Mouse (Mus musculus) mature B cell (primary cell): ENCODE measurements around the gene Scgn.

Experiments
- in situ Hi-C: fragments of 300-500 bp; cut with MboI; formaldehyde crosslinking; loops from 2 replicates; pipeline ENCODE4 v1.14.3; 2019

Gene Scgn

DNA sequence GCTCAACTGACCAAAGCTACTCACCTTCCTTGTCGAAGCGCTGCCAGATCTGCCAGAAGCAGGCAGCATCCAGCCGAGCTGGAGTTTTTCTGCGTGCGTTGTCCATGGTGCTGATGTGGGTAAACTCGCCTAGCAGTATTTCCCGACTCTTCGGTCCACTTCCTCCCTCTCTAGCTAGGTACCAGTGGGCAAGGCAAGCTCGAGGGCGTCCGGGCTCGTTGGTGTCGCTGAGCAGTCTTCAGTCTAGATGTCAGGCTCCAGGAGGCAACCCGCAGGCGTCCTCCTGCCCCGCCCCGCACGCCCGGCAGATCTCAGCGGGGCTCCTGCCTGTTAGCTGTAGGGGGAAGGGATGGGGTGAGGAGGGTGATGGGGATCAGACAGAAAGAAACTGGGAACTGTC is at the start of gene Scgn:
Gene Scgn (minus strand): TSS at position 287 of the 400 bp plus-strand sequence.
- in situ Hi-C loops = no loop called here

DNA sequence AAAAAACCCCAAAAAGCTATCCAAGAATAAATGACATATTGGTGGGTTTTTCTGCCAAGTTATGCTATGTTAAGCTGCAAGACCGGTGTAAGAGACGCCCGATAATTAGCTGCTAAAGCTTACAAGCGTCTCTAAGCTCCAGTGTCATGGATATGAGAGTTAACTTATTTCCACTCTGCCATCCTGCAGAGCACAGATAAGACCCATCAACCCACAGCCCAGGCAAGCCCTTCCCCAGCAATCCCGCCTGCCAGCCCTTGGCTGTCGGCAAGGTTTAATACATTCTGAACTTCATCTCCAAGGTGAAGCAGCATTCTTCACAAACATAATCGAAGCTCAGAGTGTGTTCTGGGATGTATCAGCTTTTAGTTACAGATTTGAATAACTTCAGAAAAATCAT is 49.2 kb upstream of the Scgn start:
- in situ Hi-C loops = no loop called here

DNA sequence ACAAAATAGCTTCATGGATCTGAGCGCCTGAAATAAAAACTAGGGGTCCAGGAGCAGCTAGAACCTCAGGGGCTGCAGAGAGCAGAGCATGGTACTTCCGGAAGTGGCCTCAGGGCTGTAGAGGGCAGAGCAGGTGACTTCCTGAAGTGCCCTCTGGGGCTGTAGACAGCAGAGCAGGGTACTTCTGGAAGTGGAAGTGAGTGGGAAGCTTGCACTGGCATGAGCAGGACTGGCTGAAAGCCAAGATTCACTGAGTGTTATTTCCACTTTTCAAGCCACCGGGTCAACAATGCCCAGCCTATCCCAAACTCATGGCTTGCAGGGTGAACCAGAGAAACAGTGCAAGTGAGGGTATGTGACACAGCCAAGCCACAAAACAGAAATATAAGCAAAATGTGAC is 46.5 kb upstream of the Scgn start:
- in situ Hi-C loops = no loop called here

DNA sequence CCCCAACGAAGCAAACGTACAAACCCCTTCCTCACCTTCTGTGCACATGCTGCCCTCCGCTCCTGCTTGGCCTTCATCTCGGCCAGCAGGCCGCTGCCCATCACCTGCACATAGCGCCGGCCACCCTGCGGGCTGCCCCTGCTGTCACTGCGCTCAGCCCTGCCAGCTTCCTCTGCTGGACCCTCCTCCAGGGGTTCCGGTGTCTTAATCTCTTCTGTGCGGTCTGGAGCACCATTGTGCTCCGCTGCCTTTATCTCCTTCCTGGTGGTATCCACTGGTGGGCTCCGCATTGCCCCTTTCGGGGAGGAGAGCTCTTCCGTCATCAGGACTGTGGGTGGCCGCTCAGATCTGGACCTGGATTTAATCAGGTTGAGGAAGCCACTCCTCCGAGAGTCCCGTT is 45.1 kb upstream of the Scgn start:
- in situ Hi-C loops = no loop called here

DNA sequence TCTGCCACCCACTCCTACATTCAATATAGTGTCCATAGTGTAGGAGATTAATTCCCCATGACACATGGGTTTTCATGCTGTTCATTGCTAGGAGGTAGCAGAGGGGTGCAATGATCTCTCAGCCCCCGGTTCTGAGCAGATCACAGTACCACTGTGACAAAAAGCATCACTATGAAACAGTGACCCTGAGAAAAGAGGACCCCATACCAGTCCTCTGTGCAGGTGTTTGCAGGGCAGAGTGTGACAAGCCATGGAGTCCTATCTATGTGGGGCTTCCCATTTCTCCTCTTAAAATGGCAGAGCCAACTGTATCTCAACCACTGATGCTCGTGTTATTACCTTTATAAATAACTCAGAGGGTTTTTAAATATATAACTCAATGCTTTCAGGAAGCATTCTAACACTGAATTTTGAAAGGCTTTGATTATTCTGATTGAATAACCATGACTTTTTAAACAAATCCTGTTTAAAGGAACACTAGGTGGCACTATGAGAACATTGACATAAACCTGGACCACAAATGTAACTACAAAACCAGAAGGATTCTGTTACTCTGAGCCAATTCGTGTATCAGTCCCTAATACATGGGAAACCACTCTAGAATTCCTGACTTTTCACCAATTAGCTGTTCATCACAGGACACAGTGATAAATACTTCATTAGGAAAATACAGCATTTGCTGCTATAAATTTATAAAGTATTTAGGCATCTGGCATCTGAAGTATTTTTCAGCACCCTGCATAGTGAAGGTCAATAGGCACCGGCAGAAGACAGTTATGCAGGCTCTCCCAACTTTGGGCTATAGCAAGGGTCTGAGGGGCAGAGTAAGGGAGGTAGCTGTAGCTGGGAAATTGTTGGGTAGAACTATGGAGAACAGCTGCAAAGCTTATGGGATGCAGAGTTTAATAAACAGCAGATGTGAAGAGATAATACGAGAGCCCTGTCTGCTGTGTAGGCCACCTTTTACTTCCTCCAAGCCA is 36.5 kb upstream of the Scgn start:
- in situ Hi-C loops = no loop called here

DNA sequence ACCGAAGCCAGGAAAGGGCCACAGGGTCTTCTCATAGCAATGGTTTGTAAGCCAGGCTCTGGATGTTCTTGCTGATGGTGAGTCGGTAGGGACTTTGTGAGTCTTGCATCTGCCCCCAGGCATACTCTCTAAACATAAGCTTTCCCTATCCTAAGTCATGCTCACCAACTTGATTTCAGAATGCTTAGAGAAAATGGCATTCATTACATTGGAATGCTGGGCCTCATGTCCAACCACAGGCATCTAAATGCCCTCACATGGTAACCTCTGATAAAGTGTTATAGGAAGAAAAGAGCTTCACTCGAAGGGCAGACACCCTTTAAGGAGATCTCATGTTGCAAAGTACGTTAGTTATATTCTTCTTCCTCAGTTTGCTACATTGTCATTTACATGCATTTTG is 27.5 kb upstream of the Scgn start:
- in situ Hi-C loops = no loop called here

DNA sequence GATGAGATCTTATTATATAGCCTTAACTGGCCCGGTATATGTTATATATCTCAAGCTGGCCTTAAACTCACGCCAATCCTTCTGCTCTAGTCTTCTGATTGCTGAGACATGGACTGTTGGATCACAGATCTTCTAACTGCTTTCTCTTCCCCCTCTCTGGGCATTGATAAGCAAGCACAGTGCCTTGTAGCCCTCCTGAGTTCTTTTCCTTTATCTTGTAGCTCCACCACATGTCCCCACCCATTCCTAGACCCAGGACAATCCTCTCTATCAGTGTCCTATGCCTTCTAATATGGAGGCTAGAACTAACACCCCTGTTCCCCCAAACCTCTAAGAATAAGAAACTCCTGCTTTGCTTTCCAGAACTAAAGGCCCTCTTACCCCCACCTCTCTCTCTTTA is 14.5 kb upstream of the Scgn start:
- in situ Hi-C loops = no loop called here

DNA sequence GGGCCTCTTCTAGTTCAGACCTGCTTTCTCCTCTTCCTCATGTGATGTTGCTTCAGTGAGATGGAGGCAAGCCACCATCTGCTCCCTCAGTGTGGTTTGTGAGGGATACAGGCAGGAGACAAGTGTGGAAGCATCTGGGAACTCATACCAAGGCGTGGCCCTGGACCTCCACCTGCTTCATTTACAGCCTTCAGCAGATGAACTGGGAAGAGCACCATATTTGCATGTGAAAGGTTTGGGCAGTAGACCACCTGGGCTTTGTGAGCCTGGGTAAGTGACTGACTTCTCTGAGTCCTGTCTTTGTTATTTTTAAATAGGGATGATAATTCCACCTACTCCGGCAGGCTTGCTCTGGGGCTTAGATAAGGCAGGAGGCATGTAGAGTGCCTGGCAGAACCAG is 10.8 kb upstream of the Scgn start:
- in situ Hi-C loops = no loop called here

DNA sequence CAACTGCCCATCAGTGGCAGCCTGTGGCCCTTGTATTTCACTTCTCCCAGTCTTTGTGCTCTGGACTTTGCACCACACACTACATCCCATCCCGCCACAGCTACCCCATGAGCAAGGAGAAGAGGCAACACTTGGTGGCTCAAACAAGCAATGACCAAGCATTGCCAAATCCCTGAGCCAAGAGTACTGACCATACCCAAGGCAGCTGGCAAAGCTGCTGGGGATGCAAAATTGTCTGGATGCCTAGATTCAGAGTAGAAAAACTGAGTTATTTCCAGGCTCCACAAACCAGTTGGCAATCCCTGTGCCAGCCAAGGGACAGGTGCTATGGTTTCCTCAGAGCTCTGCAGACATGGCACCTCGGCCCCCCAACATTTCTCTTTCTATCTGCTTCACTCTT is 10.1 kb upstream of the Scgn start:
- in situ Hi-C loops = no loop called here

DNA sequence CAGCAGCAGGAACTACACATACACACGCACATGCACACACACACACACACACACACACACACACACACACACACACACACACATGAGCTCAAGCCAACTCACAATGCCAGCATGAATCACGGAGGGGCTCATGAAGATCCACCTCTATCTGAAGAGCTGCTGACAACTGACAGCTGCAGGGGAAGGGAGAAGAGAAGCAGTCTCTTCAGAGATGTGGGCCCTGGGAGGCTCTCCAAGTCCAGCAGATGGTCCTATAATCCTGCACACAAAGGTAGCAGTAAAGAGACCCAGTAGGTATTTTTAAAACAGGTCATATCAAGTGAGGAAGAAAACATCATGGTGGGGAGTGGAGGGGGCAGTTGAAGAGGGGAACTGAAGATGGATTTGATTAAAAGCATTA is 7.8 kb upstream of the Scgn start:
- in situ Hi-C loops = no loop called here

DNA sequence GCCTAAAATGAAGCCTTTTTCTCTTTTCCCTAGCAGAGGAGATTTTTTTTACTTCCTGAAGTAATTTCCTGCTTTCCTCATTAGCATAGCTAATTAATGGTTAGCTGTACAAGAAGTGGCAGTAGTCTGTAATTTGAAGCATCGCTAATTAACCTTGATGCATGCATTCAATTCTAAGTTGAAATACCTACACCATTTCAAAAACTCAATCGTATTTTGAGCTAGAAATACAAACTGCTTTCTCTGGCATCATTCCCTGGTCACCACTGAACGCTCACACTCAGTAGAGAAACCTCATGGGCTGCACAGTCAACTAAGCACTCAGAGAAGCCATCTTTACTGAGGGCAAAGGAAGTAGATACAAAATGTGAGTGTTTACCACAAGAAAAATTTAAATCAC is 3.7 kb upstream of the Scgn start:
- in situ Hi-C loops = no loop called here

DNA sequence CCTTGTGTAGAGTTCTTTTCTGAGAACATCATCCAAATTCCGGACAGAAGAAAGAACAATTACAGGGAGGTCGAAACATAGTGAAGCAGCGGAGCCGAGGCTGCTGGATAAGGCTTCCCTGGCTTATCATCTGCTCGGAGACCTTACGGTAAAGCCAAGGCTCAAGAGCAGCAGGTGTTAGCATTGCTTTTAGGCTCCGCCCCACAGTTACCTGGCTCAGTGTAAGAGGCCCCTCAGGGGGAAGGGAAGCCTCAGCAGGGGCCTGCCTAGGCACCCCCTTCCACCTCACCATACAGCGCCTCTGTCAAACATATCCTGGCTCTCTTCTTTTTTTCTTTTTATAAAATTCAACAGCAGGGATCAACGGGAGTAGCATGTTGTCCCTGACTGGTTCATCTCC is 3.0 kb upstream of the Scgn start:
- in situ Hi-C loops = no loop called here

DNA sequence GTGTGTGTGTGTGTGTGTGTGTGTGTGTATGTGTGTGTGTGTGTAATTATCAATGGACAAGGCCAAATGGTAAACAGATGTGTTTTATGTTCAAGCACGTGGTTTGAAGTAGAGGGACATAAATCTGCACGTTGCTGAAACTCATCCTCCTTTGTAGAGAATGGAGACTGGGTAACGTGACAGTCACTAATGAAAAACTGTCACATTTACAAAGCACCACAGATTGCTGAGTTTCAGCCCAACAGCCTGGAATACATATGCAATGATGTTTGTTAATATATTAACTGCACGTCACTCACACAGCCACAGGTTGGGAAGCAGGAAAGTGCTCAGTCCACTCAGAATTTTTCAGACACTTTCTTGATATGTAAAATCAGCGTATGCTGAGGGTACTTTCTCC is 563 bp downstream of the Scgn start:
- in situ Hi-C loops = no loop called here

DNA sequence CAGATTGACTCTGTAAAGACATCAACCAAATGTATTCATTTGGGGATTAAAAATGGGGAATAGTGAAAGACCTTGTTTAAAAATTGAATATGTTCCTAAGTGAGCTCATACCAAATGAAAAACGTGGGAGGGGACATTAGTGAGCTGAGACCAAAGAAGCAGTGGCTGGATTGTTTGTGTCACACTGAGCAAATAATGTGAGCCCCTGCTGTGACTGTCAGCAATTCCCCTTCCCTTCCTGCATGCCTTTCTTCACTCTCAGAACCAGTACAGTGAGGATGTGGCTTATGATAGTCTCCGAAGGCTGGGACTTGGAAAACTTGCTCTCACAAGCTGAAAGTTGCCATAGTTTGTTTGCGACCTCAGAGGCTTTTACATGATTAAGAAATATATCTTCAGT is 5.9 kb downstream of the Scgn start:
- in situ Hi-C loops = no loop called here

DNA sequence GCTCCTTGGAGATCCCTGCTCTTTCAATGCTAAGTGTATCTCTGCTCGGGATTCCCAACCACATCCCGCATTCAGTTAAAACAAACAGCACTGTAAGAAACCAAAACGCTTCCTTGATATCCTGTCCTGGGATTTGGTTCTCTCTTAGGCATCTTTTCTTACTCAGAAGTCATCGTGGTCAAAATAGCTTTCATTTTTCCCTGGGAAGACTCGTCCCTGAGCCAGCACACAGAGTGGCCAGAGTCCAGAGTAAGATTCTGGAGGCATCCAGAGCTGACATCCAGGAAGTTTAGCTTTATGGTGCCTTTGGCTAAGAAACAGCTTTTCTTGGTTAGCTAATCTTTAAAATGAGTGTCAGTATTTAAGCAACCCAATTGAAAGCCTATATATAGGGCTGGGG is 18.7 kb downstream of the Scgn start:
- in situ Hi-C loops = no loop called here

DNA sequence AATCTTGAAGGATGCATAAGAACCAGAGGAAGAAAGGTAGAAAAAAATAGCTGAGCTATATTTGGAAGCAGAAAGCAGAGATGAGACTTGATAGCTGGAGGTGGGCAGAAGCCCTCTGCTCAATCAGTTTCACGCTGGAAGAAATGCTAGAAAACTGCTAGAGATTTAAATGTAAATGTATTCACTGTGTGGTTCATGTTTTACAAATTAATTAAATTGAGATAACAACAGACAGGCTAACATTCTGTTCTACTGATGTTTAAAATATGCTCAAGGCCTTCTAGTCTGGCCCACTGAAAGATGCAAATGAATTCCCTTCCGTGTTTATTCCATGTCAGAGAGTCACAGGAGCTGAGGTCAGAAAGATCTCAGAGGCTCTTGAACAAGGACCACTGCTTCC is 19.1 kb downstream of the Scgn start:
- in situ Hi-C loops = no loop called here

DNA sequence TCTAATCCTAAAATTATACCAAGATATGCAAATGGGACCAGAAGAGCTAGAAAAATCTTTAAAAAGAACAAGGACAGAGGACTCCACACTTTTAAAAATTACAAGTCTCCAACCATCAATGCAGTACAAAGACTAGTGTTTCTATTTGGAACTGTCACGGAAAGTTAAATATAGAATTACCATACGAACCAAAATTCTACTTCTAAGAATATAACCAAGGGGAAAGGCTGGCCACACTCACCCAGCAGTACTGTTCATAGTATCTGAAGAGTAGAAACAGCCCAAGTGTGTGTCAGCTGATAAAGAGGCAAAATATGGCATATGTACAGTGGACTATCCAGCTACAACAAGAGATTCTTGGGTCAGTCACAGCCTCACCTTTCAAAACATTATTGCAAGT is 26.1 kb downstream of the Scgn start:
- in situ Hi-C loops = no loop called here

DNA sequence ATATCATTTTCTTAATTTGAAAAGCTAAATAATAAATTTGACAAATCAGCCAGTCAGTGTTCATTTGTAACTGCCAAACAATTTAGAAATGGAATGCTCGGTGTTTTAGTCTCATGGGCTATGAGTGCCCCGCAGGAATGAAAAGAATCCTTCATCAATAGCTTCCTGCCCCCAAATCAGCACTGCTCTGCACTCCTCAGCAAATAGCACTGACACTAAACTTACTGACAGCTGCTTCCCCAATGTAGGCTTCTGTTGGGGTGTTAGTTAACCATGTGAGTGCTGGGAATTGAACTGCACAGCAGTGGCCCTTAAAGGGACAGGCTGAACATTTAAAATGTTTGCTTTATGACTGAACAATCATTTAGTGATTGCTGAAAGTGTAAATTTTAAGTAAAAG is 31.2 kb downstream of the Scgn start:
- in situ Hi-C loops = loop anchor here (10.0 kb wide), 1 partner anchor 125 kb away; the partner anchor contains the start of gene Slc17a3

DNA sequence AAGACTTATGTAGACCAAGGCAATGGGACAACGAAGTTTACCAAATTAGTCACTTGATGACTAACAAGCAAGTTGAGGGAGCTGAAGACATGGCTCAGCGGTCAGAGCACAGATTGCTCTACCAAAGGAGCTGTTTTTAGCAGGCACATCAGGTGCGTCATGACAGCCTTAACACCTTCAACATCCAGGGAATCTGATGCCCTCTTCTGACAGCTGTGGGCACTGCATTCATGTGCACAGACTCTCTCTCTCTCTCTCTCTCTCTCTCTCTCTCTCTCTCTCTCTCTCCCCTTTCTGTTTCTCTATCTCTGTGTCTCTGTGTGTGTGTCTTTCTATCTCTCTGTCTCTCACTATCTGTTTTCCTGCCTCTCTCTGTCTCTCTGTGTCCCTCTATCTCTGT is 40.1 kb downstream of the Scgn start:
- in situ Hi-C loops = loop anchor here (10.0 kb wide), 1 partner anchor 116 kb away; the partner anchor contains the start of gene Slc17a3

DNA sequence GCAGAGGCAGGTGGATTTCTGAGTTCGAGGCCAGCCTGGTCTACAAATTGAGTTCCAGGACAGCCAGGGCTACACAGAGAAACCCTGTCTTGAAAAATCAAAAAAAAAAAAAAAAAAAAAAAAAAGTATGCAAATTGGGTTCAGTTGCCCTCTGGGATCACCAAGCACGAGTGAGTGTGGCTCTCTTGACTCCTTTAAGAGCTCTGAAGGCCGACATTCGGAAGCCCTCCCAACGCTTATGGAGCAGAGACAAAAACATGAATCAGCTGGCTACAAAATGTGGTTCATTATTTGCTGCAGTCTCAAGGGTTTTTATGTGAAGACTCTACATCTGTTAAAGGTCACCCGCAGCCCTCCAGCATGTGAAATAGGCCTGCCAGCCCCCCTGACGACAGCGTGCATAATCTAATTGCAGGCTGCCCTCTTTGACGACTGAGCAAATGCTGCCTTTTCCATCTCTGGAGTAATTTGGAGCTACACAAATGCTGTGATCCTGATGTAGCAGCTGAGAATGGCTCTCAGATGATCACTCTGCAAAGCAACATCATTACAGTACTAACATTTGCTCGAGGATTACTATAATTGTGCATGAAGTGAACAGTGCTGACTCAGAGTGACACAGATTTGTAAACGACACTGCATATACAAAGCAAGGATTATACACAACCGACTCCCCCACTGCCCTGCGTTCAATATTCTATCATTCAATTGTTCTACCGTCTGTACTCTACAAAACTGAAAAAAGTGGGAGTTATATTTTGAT is 41.3 kb downstream of the Scgn start:
- in situ Hi-C loops = loop anchor here (10.0 kb wide), 1 partner anchor 115 kb away; the partner anchor contains the start of gene Slc17a3

DNA sequence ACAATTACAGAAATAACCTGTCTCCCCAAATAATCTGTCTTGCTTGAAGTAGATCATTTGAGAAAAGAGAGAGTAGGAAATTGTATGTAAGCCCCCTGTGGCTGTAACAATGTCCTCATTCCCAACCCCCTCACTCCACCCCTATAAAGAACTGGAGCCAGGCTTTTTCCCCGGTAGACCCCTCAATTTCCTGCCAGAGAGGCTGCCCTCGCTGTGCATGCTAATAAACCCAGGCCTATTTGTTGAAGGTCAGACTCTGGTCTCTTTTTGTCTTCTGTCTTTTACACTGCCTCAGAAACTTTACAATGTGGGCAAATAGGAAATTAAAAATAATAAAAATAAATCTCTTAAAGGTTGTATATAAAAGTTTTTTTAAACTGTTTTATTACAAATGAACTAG is 44.8 kb downstream of the Scgn start:
- in situ Hi-C loops = no loop called here

DNA sequence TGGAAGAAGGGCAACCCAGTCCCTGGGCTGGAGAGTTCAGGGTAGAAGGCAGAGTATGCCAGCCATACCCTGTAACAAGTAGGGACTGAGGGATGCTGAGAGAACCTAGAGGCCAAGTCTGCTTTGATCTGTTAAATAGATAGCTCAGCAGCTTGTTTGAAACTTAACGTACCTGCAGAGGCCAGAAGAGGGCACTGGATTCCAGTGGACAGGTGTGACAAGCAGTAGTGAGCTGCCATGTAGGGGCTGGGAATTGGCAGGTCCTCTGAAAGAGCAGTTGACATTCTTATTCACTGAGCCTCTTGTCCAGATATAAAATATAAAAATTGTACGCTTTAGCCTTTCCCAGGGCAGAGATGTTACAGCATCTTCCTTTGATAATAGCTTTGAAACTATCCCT is 48.2 kb downstream of the Scgn start:
- in situ Hi-C loops = no loop called here

DNA sequence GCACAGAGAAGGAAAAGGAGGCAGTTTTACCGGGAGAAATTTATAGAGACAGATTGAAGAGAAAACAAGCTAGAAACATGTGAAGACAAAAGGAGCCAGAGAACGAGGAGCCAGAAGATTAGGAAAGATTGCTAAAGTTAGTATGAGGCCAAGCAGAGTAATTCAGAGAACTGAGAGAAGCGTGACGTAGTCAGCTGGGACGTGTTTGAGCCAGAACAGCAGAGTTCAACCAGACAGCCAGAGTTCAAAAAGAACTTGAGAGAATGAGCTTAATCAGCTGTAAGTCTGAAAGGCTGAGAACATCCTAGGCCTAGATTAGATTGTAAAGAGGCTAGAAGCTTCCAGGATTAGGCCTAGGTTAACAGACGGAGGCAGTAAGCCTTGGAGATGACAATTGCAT is 50.7 kb downstream of the Scgn start:
- in situ Hi-C loops = no loop called here
